8 mouse cellular contexts compared by ENCODE assay signal in the genomic region with DNA sequence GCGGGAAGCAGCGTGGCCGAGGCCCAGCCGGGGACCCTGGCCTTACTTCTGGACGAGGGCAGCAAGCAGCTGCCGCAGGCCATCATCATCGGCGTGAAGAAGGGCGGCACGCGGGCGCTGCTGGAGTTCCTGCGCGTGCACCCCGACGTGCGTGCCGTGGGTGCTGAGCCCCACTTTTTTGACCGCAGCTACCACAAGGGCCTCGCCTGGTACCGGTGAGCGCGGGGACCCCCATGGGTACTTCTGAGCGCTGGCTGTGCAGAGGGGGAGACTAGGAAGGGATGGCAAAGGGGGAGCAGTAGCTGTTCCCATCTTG. TPM values are rescaled to one million over a fixed set of nuclear protein-coding genes. Genes with fewer than 3 reads are reported as not detected.
DNase-seq lines count a peak whose midpoint lies in the region; ATAC-seq and TF ChIP-seq lines count a peak whose summit lies in the region.

Gene F930015N05Rik, minus strand, starts transcription at position 242 of the 316 bp plus-strand sequence.

- H3K27me3 ChIP-seq in kidney, adult 2 months (replicated peaks; ENCODE audit: control insufficient read depth, insufficient read depth, low read length): no peaks in the 10 kb centered on the region; the same call in none of the 2 replicates
- peaks cover 28% of the 10 kb centered on the region for H3K27me3 ChIP-seq in heart, embryonic 16.5 days (ENCODE audit: control insufficient read depth, insufficient read depth, low read length)
- H3K27me3 ChIP-seq in liver, postnatal 0 days (ENCODE audit: insufficient read depth, low read length): peaks cover 30% of the 10 kb centered on the region

- H3K4me2 ChIP-seq in heart, embryonic 16.5 days (ENCODE audit: low read depth, low read length): peak within 1 kb of the TSS; percentile 99
- H3K4me2 ChIP-seq in liver, postnatal 0 days (ENCODE audit: low read depth, low read length): peak within 1 kb of the TSS; percentile 80

- peak within 1 kb of the TSS; percentile 18 for H3K27ac ChIP-seq in kidney, adult 2 months (ENCODE audit: insufficient read depth, low read depth, low read length)
- no peak within 1 kb of the TSS for H3K27ac ChIP-seq in brown adipose tissue, adult 24 weeks (replicated peaks; ENCODE audit: low read depth, low read length)
- H3K27ac ChIP-seq in heart, embryonic 16.5 days (ENCODE audit: low read length): no peak within 1 kb of the TSS
- peak within 1 kb of the TSS; percentile 30 for H3K27ac ChIP-seq in liver, postnatal 0 days (ENCODE audit: low read depth)

- H3K36me3 ChIP-seq in kidney, adult 2 months (ENCODE audit: control insufficient read depth, insufficient read depth, low read length): no peaks in the 10 kb centered on the region
- H3K36me3 ChIP-seq in heart, embryonic 16.5 days (ENCODE audit: control insufficient read depth, insufficient read depth): no peaks in the 10 kb centered on the region
- H3K36me3 ChIP-seq in liver, postnatal 0 days (replicated peaks; ENCODE audit: insufficient read depth, low read length): no peaks in the 10 kb centered on the region

- peak within 1 kb of the TSS; percentile 51 for H3K4me3 ChIP-seq in kidney, adult 2 months (ENCODE audit: insufficient read depth, low read depth, low read length)
- H3K4me3 ChIP-seq in brown adipose tissue, adult 24 weeks (ENCODE audit: insufficient read depth, low read depth, low read length): peak within 1 kb of the TSS; percentile 52
- H3K4me3 ChIP-seq in heart, embryonic 16.5 days (ENCODE audit: low read length): peak within 1 kb of the TSS; percentile 59
- H3K4me3 ChIP-seq in liver, postnatal 0 days (ENCODE audit: low read depth, low read length): peak within 1 kb of the TSS; percentile 46

- no peak for DNase-seq in kidney, adult 2 months
- DNase-seq in kidney, postnatal 25 days: no peak
- no peak for DNase-seq in liver, postnatal 0 days
- no peak for DNase-seq in urinary bladder, postnatal 4 days (ENCODE audit: low spot score in 2 of 2)
- no peak for DNase-seq in spleen, postnatal 4 days (ENCODE audit: low spot score in 2 of 2)
- no peak for DNase-seq in cerebellum, adult 9-11 months

- TF ChIP-seq CTCF in kidney, adult 2 months (conservative IDR thresholded peaks at IDR 0.05; ENCODE audit: insufficient read depth, insufficient read length, low read depth, low read length): no peak
- no peak for TF ChIP-seq CTCF in liver, postnatal 0 days (IDR thresholded peaks at IDR 0.05; ENCODE audit: low read depth)

- peak within 1 kb of the TSS; percentile 68 for H3K9ac ChIP-seq in heart, embryonic 16.5 days (ENCODE audit: low read length)
- H3K9ac ChIP-seq in liver, postnatal 0 days (replicated peaks): peak within 1 kb of the TSS; percentile 57

- H3K9me3 ChIP-seq in heart, embryonic 16.5 days (replicated peaks; ENCODE audit: control insufficient read depth, low read length): 0 out of 2 replicates have a peak, but pooled peaks cover 4% of the 10 kb centered on the region
- H3K9me3 ChIP-seq in liver, postnatal 0 days (ENCODE audit: low read length): no peaks in the 10 kb centered on the region

- no peaks in the 10 kb centered on the region for H3K4me1 ChIP-seq in kidney, adult 2 months (ENCODE audit: control insufficient read depth, insufficient read depth, low read length)
- no peaks in the 10 kb centered on the region for H3K4me1 ChIP-seq in brown adipose tissue, adult 24 weeks (ENCODE audit: control insufficient read depth, insufficient read depth, insufficient read length, low read length)
- H3K4me1 ChIP-seq in heart, embryonic 16.5 days (ENCODE audit: control insufficient read depth, insufficient read depth, low read length): peaks cover 11% of the 10 kb centered on the region; the same call in 1 of the 2 replicates
- peaks cover 13% of the 10 kb centered on the region for H3K4me1 ChIP-seq in liver, postnatal 0 days (ENCODE audit: insufficient read depth)

- ATAC-seq in heart, embryonic 16.5 days (replicated peaks; ENCODE audit: extremely low read depth, insufficient read depth, low FRiP score): no peak
- no peak for ATAC-seq in liver, postnatal 0 days

- no peak for TF ChIP-seq POLR2A in kidney, adult 2 months (IDR thresholded peaks at IDR 0.05; ENCODE audit: low read depth, low read length)

- TF ChIP-seq EP300 in liver, postnatal 0 days (IDR thresholded peaks at IDR 0.05; ENCODE audit: low read depth): no peak

- WGBS in kidney, adult 2 months: 2% methylated on average over 24 of the region's 24 CpGs
- under 1% methylated on average over 24 of the region's 24 CpGs for WGBS in heart, embryonic 16.5 days
- 2% methylated on average over 24 of the region's 24 CpGs for WGBS in liver, postnatal 0 days (ENCODE audit: insufficient replicate concordance)

RNA-seq across cellular contexts. Expression of gene F930015N05Rik, which starts in this region (rescaled TPM):
- 0.27 and 0.34 TPM in 2 replicates for polyA plus RNA-seq in kidney, adult 2 months (2012; rRNA removed)
- polyA plus RNA-seq in brown adipose tissue, adult 24 weeks (2012; ENCODE audit: insufficient read depth, insufficient read length, missing spikeins): not detected in 2 replicates
- 0.16 TPM in 1 of 2 replicates, not detected in the other for polyA plus RNA-seq in heart, embryonic 16.5 days (2015; fragmentation: Nextera tagmentation; extraction: Ambion mirVana)
- polyA plus RNA-seq in liver, postnatal 0 days (2015; fragmentation: Nextera tagmentation; extraction: Ambion mirVana): 0.08 and 0.09 TPM in 2 replicates

Comparison
In these comparisons a context has a peak if more than half of its experiments do, and no peak if none do; other contexts are left out.
1. H3K27ac ChIP-seq: peak in kidney, adult 2 months (single experiment) and liver, postnatal 0 days (single experiment); none in brown adipose tissue, adult 24 weeks (single experiment) and heart, embryonic 16.5 days (single experiment).
2. Peak in every context shown above with its lines, with median percentiles within 50 percentile points of each other: H3K4me3 ChIP-seq.